Mouse (Mus musculus) right cerebral cortex, adult 2 months (tissue): ENCODE results near the gene Chid1.
A peak's percentile ranks its signal among the peaks of the same experiment; 100 is the strongest.

Experiments used
- DNase-seq, 2 experiments: peaks; one replicate each; pipeline ENCODE4 v3.0.0; 2021 to 2022; ENCODE audit warnings: low spot score in 2 of 2

Chid1 gene

GRCm38 (mm10) chr7:141502556-141502905 lies 37.1 kb downstream of the Chid1 start:
- no peak for DNase-seq

DNA sequence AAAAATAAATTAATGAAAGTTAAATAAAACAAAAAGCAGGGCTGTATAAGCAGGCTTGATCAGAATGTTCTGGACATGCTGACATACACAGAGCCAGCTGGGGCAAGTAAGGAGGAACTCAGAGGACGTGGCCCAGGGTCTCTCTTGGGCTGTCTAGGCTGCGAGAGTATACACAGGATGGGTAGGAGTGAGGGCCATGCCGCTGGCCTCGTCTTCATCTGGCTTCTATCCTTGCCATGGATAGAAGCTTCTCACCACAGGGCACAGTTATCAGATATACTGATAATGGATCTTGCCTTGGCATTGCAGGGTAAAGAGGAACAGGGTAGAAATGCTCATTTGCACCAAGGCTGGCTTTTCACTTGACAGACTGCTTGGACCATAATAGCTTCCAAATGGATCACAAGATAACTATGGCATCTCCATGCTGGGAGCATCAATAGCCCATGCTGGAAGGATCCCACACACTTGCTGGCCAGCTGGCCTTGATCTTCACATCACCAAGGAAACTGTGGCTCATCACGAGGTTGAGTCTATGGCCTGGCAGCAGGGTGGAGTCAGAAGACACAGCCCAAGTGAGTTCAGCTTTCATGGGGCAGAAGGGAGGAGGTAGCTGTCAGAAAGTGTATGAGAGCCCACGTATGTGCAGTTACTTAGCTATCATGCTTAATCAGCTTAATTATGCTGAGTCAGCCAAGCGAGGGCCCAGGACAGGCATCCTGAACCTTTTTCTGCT lies 37.7 kb downstream of the Chid1 start:
- DNase-seq: no peak

- no peak for DNase-seq
Observed at GRCm38 (mm10) chr7:141497600-141497999, 42.1 kb downstream of the Chid1 start.

DNA sequence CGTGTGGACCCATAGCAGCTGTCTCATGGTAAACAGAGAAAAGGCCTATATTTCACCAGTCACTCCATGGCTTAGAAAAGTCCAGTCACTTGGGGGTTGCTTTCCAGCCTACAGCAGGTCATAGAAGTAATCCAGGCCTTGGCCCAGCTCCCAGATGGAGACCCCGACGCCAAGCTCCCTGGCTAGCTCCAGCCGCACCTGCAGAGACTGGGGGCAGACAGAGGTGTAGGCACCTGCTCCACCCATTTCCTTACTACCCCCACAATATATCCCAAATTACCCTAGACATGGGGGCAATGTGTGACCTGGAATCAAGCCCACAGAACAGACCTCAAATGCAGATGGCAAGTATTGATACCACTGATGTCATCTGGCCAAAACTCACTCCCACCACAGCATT lies 43.7 kb downstream of the Chid1 start:
- DNase-seq: no peak

DNA sequence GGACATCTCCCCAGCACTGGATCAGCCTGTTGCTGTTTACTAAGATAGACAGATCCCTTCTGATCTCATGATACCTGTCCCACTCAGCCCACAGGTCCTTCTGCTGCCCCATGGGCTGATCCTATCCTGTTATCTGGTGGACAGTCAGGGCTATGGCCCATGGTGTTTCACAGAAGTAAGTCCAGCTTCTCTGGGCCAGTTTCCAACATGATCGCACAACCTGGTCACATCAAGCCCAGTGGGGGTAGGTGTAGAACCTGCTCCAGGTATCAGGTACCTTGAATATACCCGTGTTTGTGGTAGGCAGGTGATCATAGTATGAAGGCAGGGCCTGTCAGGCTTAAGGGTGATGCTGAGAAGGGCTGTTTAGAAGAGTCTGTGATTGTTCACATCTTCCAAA lies 44.3 kb downstream of the Chid1 start:
- DNase-seq: no peak

GRCm38 (mm10) chr7:141493729-141494128 lies 45.9 kb downstream of the Chid1 start:
- no peak for DNase-seq

DNA sequence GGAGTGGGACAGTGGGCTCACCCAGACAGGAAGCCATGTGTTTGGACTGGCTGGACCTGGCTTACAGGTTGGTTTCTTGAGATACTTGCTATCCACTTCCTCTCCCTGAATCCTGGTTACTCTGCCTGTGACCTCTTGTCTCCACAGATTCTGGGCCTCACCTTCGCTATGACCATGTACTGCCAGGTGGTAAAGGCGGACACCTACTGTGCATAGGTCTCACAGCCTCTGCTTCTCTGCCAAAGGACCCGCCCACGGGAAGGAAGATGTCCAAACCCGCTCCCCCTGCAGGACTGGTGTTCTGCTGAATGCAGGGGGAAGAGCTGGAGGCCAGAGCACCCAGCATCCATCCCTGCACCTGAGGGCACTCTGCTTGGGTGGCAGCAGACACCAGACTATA lies 46.9 kb downstream of the Chid1 start:
- DNase-seq: no peak

- no peak for DNase-seq
Observed at GRCm38 (mm10) chr7:141491151-141491550, 48.5 kb downstream of the Chid1 start.

- DNase-seq: no peak
Observed at GRCm38 (mm10) chr7:141487141-141487540, 52.5 kb downstream of the Chid1 start.

- no peak for DNase-seq
Observed at GRCm38 (mm10) chr7:141486239-141486638, 53.4 kb downstream of the Chid1 start.

GRCm38 (mm10) chr7:141485606-141486005 lies 54.1 kb downstream of the Chid1 start:
- no peak for DNase-seq

GRCm38 (mm10) chr7:141485186-141485585 lies 54.5 kb downstream of the Chid1 start:
- DNase-seq: no peak

GRCm38 (mm10) chr7:141484186-141485120 lies 55.2 kb downstream of the Chid1 start:
- DNase-seq: no peak

GRCm38 (mm10) chr7:141483114-141483653 lies 56.5 kb downstream of the Chid1 start:
- DNase-seq: no peak

DNA sequence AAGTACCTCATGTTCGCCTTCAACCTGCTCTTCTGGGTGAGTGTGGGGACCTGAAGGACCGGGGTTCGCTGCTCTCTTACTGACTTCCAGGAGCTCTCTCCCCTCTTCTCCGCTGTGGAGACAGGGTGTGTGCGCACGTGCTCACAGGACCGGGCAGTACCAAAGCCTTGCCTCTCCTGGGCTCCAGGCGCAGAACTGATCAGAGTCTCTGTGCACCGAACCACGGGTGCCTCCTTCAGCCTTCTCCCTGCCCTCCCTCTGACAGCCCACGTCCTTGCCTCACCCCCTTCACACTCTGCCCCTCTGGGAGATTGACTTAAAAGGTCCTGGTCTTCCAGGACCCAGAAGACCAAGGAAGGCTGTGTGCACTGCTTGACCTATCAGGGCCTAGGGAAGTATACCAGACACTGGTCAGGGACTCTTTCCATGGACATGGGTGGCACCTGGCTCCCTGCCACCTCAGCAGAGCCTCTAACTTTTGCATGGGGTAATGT lies 57.1 kb downstream of the Chid1 start:
- no peak for DNase-seq

DNA sequence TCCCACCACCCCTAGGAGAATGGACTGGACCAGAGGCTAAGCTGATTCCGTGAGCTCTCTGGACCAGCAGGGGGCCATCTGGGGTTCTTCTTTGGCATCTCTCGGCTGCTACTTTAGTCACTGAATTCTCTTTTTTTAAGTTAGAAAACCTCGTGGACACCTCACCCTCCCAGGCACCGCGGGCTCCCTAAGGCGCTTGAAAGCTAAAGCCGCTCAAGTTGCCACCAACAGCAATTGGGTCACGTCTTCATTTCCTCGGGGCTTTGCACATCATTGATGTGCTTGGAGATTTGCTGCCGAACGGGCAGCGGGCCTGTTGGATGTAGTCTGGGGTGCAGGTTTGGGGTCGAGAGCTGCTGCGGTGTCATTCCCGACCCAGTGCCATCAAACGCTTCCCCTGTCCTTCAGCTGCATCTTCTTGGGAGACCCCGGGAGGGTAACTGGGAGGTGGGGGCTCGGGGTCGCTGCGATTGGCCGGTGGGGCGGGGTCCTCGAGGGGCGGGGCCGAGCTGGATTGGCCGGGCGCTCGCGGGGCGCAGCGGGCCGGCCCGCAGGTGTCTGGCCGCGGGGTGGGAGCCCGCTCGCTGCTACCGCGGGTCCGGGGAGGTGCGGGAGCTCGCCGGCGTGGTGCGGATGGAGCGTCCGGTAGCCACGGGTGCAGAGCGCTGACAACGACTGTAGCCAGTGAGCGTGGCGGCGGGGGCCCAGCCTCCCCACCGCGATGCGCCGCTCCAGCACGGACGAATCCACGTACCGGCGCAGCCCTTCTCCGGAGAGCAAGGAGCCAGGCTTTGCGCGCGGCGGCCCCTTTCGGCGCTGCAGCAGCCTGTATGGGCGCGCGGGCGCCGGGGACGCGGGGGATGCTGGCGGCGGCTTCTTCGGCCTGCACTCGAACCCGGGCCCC lies 57.9 kb downstream of the Chid1 start:
- DNase-seq: peak in 1 of 2 experiments; percentile 57

- peak; percentile 75 for DNase-seq
Observed at GRCm38 (mm10) chr7:141480842-141481497, 58.7 kb downstream of the Chid1 start.

DNA sequence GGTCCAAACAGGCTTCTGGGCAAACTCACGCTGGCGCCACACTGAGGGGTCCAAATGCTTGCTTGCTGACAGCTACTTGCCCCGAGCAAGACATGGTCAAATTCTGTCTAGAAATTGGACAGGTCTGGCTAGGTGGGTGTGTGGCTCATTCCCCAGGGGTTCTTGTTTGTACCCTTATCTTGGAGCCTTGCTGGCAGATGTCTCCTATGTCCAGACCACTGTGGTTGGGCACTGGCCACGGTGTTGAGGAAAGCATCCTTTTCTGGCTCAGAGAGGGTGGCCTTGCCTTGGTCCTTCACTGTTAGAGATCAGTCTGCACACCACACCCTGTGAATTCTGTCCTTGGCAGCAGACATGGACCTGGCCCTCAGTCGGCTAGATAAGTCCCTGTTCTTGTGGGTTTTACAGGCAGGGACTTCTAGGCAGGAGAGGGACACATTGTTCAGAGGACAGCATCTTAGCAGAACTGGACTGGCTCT lies 61.3 kb downstream of the Chid1 start:
- DNase-seq: no peak

- no peak for DNase-seq
Observed at GRCm38 (mm10) chr7:141477578-141478269, 61.9 kb downstream of the Chid1 start.

DNA sequence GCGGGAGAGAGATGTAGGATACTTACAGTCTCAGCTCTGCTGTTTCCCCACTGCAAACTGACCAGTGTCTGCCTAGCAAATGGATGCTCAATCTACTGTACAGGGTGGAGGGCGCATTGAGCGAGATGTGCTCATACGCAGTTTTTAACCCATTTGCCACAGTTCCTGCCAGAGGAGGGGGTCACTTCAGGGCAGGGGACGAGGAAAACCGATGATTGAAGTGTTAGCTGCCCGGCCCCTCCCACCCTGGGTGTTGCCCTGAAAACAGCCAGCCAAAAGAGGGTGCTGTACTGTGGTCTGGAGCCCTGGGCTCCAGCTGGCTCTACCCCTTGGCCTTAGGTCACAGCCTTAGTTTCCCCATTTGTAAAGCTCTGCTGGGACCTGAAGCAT lies 62.7 kb downstream of the Chid1 start:
- DNase-seq: no peak
